Mouse (Mus musculus): ENCODE data around the gene Aldh1a3.

The Aldh1a3 gene

GRCm38 (mm10) chr7:66369934-66370445 lies 57.3 kb downstream of the Aldh1a3 start:
- no peak for DNase-seq (ENCODE audit: low spot score)

GRCm38 (mm10) chr7:66369071-66369933 lies 58.0 kb downstream of the Aldh1a3 start:
- no peak for DNase-seq (ENCODE audit: low spot score)

GRCm38 (mm10) chr7:66365904-66366303 lies 61.4 kb downstream of the Aldh1a3 start, which contains the start of gene Gm10974:
Gm10974 (plus strand) TSS chr7:66365905.
- DNase-seq (ENCODE audit: low spot score): peak; percentile 72

GRCm38 (mm10) chr7:66365411-66365810 lies 61.9 kb downstream of the Aldh1a3 start:
- DNase-seq (ENCODE audit: low spot score): no peak

- no peak for DNase-seq (ENCODE audit: low spot score)
These were observed 62.8 kb downstream of the Aldh1a3 start for GRCm38 (mm10) chr7:66364491-66364890.

GRCm38 (mm10) chr7:66359044-66359443 lies 68.3 kb downstream of the Aldh1a3 start:
- DNase-seq (ENCODE audit: low spot score): no peak

GRCm38 (mm10) chr7:66358461-66358860 lies 68.9 kb downstream of the Aldh1a3 start:
- DNase-seq (ENCODE audit: low spot score): no peak

GRCm38 (mm10) chr7:66355791-66356522 lies 71.4 kb downstream of the Aldh1a3 start:
- no peak for DNase-seq (ENCODE audit: low spot score)

- no peak for DNase-seq (ENCODE audit: low spot score)
These were observed 72.4 kb downstream of the Aldh1a3 start for GRCm38 (mm10) chr7:66354911-66355310.

- no peak for DNase-seq (ENCODE audit: low spot score)
These were observed 76.2 kb downstream of the Aldh1a3 start for GRCm38 (mm10) chr7:66351074-66351473.

GRCm38 (mm10) chr7:66349670-66350069 lies 77.6 kb downstream of the Aldh1a3 start:
- peak; percentile 23 for DNase-seq (ENCODE audit: low spot score)

GRCm38 (mm10) chr7:66348588-66348987 lies 78.7 kb downstream of the Aldh1a3 start:
- DNase-seq (ENCODE audit: low spot score): no peak

GRCm38 (mm10) chr7:66346959-66347663 lies 80.2 kb downstream of the Aldh1a3 start:
- no peak for DNase-seq (ENCODE audit: low spot score)

GRCm38 (mm10) chr7:66343307-66343706 lies 84.0 kb downstream of the Aldh1a3 start:
- DNase-seq (ENCODE audit: low spot score): no peak

- DNase-seq (ENCODE audit: low spot score): no peak
These were observed 84.5 kb downstream of the Aldh1a3 start for GRCm38 (mm10) chr7:66342831-66343230.

- peak; percentile 80 for DNase-seq (ENCODE audit: low spot score)
These were observed 85.0 kb downstream of the Aldh1a3 start for GRCm38 (mm10) chr7:66342323-66342722.
